Mouse (Mus musculus) forebrain, embryonic 10.5 days (tissue): Measurements from ENCODE around the gene Col20a1. TPM values are rescaled to one million over a fixed set of nuclear protein-coding genes. Genes with fewer than 3 reads are reported as not detected.

Experiments used
- DNase-seq: peaks from one replicate; pipeline ENCODE4 v3.0.0-alpha.2; 2017; ENCODE audit warnings: low spot score; ENCODE audit errors: extremely low spot score
- H3K27ac ChIP-seq: fragments of 300-500 bp; sonication (generic); 2 replicates; pipeline ENCODE4 v1.5.1; 2016; ENCODE audit warnings: mild to moderate bottlenecking
- H3K27me3 ChIP-seq: fragments of 300-500 bp; sonication (generic); 2 replicates; pipeline ENCODE4 v1.6.1; 2016; ENCODE audit warnings: mild to moderate bottlenecking; ENCODE audit not compliant: poor library complexity, severe bottlenecking
- H3K36me3 ChIP-seq: fragments of 300-500 bp; sonication (generic); replicated peaks from 2 replicates; pipeline ENCODE4 v1.6.1; 2016; ENCODE audit warnings: mild to moderate bottlenecking, moderate library complexity
- H3K4me1 ChIP-seq: fragments of 300-500 bp; sonication (generic); 2 replicates; pipeline ENCODE4 v1.6.1; 2016
- H3K4me3 ChIP-seq: fragments of 300-500 bp; sonication (generic); 2 replicates; pipeline ENCODE4 v1.5.1; 2016; ENCODE audit warnings: mild to moderate bottlenecking, moderate library complexity
- H3K9me3 ChIP-seq: fragments of 300-500 bp; sonication (generic); 2 replicates; pipeline ENCODE4 v1.6.1; 2016; ENCODE audit warnings: mild to moderate bottlenecking, moderate library complexity
- WGBS: fragments of 180-500 bp; shearing (Covaris S2); methylation state at CpG from one replicate; pipeline ENCODE4 v1.1.7; 2016; 5-methylcytosine and 5-hydroxymethylcytosine counted together
- polyA plus RNA-seq: library from polyadenylated mRNA; unstranded; fragments of >200 nt; fragmentation: Nextera tagmentation; extraction: Ambion mirVana; gene quantifications from 2 replicates; pipeline ENCODE4 v1.2.1, GENCODE M21; 2016

Gene Col20a1
- polyA plus RNA-seq, 1 experiment from 2014 or later, result 0.07 TPM

DNA sequence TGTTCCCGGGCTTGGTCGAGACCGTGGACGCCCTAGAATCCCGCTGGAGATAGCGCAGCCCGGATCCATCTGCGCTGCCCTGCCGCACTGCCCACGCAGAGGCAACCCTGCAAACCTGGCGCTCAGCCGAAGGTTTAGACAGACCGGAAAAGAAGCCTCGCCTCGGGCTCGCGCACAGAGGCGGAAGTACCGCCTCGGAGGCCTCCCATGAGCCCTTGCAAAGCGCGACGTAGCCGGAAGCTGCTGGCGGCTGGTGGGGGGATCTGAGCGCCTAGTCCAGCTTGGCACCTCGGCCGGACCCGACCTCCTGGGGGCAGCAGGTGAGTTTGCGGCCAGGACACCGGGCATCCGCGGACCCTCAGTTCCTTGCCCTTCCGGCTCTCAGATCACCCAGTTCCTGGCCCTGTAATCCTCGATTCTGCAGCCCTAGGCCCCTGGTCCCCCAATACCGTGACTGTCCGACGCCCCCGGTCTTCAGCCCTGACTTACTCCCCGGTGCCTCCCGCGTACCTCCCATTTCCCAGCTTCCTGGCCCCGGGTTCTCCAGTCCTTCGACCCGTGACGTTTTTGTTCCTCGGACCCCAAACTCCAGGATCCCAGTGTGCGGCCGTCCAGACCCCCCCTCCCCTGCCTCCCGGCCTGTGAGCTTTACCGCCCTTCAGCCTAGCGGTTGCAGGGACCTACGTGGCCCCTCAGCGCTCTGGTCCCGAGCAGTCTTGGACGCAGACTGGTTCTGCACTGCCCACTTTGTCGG is 19.1 kb upstream of the Col20a1 start, which contains the start of gene Arfgap1:
Arfgap1 (plus strand) TSS at position 216 of the 754 bp plus-strand sequence.
- H3K9me3 ChIP-seq, result no peaks in the 10 kb centered on the region
- WGBS, result under 1% methylated on average over 57 of the region's 57 CpGs
- peak; percentile 88 for DNase-seq
- H3K4me3 ChIP-seq, result peak within 1 kb of the TSS; percentile 95
- peaks cover 28% of the 10 kb centered on the region for H3K4me1 ChIP-seq
- peak within 1 kb of the TSS; percentile 94 for H3K27ac ChIP-seq
- peaks cover 34% of the 10 kb centered on the region for H3K36me3 ChIP-seq
- H3K27me3 ChIP-seq, result no peaks in the 10 kb centered on the region

DNA sequence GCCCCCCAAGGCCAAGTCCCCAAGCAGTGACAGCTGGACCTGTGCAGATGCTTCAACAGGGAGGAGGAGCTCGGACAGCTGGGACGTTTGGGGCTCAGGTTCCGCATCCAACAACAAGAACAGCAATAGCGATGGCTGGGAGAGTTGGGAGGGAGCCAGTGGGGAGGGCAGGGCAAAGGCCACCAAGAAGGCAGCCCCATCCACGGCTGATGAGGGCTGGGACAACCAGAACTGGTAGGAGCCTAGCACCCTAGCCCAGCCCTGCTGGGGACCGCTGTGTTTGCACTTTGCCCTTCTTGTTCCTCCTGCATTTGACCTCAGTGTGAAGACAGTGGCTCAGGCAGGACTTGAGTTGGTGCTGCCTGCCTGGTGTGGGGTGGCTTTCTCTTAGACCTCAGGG is 5.2 kb upstream of the Col20a1 start:
- no peak for DNase-seq
- WGBS, result 83% methylated on average over 6 of the region's 6 CpGs
- H3K27ac ChIP-seq, result no peak overlapping the region
- H3K9me3 ChIP-seq, result no peaks in the 10 kb centered on the region
- 0 out of 2 replicates have a peak, but pooled peaks cover 3% of the 10 kb centered on the region for H3K4me1 ChIP-seq
- peaks cover 73% of the 10 kb centered on the region for H3K36me3 ChIP-seq
- no peak overlapping the region for H3K4me3 ChIP-seq
- H3K27me3 ChIP-seq, result no peaks in the 10 kb centered on the region

DNA sequence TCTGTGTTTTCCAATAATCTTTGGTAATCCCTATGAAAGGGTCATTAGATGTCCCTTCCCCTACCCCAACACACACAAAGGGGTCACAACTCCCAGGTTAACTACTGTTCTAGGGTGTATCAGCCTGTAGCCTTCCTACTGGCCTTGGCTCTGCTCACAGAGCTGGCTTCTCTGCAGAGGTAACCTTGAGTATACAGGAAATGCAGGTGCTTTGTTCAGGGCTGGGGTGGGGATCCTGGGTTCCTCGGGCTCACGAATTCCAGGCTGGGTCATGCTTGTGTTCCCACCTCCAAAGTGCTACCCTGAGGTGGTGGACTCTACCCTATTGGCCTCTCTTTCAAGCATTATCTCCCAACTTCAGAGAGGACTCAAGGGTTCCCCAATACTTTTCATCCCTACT is 700 bp upstream of the Col20a1 start:
- Histone ChIP-seq H3K9me3 (no peaks in the 10 kb centered on the region), H3K27me3 (no peaks in the 10 kb centered on the region), H3K27ac (no peak overlapping the region), H3K36me3 (peaks cover 28% of the 10 kb centered on the region), H3K4me3 (no peak overlapping the region), H3K4me1 (peaks cover 23% of the 10 kb centered on the region)
- no peak for DNase-seq
- 89% methylated on average over 2 of the region's 2 CpGs for WGBS

DNA sequence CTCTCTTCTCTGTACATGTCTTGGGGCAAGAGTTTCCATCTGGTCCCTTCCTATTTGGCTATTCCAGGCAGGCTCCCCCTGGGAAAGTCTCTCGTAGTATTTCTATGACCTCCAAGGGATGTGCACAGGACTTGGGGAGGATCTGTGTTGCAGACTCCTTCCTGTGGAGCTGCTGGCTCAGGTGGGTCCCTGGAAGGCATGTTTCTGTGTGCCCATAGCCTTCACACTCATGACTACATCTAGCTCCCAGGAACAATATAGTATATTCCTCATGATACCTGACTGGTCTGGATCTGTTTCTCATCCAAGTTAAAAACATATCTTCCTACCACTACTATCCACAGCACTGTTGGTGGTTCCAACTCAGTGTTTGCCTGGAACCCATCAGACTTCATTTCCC is 666 bp downstream of the Col20a1 start:
- no peak overlapping the region for H3K4me3 ChIP-seq
- WGBS, result 88% methylated on average over 1 of the region's 1 CpGs
- H3K36me3 ChIP-seq, result peaks cover 14% of the 10 kb centered on the region
- no peaks in the 10 kb centered on the region for H3K9me3 ChIP-seq
- H3K27me3 ChIP-seq, result no peaks in the 10 kb centered on the region
- H3K4me1 ChIP-seq, result peaks cover 23% of the 10 kb centered on the region
- no peak for DNase-seq
- no peak overlapping the region; the same call in 1 of the 2 replicates for H3K27ac ChIP-seq

DNA sequence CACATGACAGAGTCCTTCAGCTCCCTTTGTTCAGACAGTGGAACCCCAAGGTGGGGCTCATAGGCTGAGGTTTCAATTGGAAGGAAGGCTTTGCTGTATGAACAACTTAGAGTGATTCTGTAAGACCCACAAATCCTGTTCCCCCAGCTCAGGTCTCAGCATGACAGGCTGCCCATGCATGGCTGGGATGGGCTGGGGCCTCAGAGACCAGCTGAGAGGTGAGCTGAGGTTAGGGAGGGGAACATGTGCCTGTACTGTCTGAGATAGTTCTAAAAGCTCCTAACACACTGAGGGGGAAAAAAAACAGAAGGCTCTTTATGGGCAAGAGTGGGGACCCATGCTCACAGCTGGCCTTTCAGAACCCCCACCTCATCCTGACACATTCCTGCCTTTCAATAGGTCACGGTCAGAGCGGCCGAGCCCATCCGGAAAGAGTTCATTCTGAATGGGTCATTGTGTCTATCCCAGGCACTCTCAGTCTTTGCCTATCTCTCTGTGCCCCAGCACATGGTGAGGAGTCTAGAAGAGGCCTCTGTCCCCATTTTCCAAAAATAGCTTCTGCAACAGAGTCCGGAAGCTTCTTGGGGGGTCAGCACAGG is 1.2 kb downstream of the Col20a1 start:
- DNase-seq, result no peak
- Histone ChIP-seq H3K9me3 (no peaks in the 10 kb centered on the region), H3K27me3 (no peaks in the 10 kb centered on the region), H3K36me3 (peaks cover 9% of the 10 kb centered on the region), H3K27ac (peak overlapping the region; percentile 56; the same call in 1 of the 2 replicates), H3K4me1 (peaks cover 23% of the 10 kb centered on the region), H3K4me3 (no peak overlapping the region)
- 56% methylated on average over 5 of the region's 5 CpGs for WGBS

DNA sequence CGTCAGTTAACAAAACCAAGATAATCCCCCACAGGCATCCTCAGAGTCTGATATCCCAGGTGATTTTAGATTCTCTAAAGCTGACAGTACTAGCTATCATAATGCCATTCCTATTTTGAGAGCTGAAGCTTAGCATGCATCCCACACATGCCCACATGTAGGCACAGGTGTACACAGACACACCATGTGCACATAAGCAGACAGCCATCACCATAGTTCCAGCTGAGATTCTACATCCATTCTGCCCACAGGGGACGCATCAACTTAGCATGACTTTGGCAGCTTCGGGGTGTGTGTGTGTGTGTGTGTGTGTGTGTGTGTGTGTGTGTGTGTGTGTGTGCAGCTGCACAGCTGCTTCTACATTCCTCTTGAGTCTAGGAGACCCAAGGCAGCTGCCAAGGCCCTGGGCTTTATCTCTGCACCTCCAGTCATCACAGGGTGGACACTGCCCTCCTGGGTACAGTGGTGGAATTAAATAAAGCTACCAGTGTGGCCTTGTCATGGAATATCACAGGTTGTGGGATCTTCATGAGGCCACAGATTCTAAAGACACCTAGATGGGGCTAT is 2.1 kb downstream of the Col20a1 start:
- Histone ChIP-seq H3K9me3 (no peaks in the 10 kb centered on the region), H3K27ac (no peak overlapping the region), H3K36me3 (no peaks in the 10 kb centered on the region), H3K4me3 (no peak overlapping the region), H3K4me1 (peaks cover 27% of the 10 kb centered on the region), H3K27me3 (no peaks in the 10 kb centered on the region)
- 91% methylated on average over 3 of the region's 3 CpGs for WGBS
- no peak for DNase-seq

DNA sequence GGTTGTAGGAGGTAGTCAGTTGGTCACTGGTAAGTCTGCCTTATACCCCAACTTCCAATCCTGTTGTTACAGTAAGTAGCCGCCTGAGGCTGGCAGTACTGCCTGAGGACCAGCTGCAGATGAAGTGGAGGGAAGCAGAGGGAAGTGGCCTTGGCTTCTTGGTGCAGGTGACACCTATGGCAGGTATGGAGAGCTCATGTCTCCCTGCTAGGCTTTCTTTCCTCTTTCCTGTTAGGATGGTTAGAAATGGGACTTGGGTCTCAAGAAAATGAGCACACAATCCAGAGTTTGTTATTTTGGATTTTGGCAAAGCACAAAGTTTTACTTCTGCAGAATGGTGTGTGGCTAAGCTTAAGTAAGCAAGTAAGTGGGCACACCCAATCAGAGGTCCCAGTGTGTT is 2.6 kb downstream of the Col20a1 start:
- H3K27me3 ChIP-seq, result no peaks in the 10 kb centered on the region
- peaks cover 27% of the 10 kb centered on the region for H3K4me1 ChIP-seq
- no peaks in the 10 kb centered on the region for H3K9me3 ChIP-seq
- H3K4me3 ChIP-seq, result no peak overlapping the region
- DNase-seq, result no peak
- no peaks in the 10 kb centered on the region for H3K36me3 ChIP-seq
- WGBS, result 78% methylated on average over 1 of the region's 1 CpGs
- no peak overlapping the region for H3K27ac ChIP-seq

DNA sequence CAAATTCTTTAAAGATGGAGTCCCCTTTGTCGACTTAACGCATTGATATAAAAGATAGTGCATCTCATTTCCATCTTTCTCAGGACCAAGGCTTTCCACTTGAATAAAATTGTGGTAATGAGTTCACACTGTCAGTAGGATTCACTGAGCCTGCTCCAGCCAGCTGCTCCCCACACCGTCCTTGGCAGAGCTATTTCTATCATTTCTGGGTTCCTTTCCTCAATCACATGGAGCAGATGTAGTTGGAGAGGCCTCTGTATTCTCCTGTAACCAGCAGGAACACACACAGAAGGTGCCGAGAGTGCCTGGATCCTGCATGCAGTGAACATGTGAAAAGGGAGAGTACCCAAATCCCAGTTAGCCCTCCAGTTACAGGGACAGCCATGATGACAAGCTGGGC is 4.0 kb downstream of the Col20a1 start:
- no peak for DNase-seq
- no peaks in the 10 kb centered on the region for H3K36me3 ChIP-seq
- no peak overlapping the region for H3K27ac ChIP-seq
- H3K9me3 ChIP-seq, result no peaks in the 10 kb centered on the region
- WGBS, result 85% methylated on average over 4 of the region's 4 CpGs
- peaks cover 27% of the 10 kb centered on the region for H3K4me1 ChIP-seq
- no peaks in the 10 kb centered on the region for H3K27me3 ChIP-seq
- H3K4me3 ChIP-seq, result no peak overlapping the region

DNA sequence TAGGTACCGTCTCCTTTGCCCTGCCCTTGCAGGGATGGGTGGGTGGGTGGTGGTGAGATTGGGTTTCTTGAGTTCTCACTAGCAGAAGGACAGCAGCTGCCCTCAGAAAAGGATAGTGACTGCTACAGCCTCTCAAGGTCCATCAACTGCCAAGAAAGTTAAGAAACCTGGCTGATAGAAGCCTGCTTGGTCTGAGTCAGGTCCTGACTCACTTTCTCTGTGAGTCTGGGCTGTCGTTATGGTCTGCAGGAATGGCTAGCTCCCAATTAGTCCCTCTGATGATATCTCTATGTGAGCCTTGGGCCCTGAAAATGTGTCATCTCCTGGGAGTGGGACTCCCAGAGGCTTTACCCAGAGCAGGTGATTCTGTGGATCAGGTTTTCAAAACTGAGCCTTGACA is 8.0 kb downstream of the Col20a1 start:
- Histone ChIP-seq H3K27me3 (no peaks in the 10 kb centered on the region), H3K27ac (no peak overlapping the region), H3K36me3 (no peaks in the 10 kb centered on the region), H3K9me3 (no peaks in the 10 kb centered on the region), H3K4me1 (0 out of 2 replicates have a peak, but pooled peaks cover 4% of the 10 kb centered on the region), H3K4me3 (no peak overlapping the region)
- DNase-seq, result no peak
- 85% methylated on average over 2 of the region's 2 CpGs for WGBS

DNA sequence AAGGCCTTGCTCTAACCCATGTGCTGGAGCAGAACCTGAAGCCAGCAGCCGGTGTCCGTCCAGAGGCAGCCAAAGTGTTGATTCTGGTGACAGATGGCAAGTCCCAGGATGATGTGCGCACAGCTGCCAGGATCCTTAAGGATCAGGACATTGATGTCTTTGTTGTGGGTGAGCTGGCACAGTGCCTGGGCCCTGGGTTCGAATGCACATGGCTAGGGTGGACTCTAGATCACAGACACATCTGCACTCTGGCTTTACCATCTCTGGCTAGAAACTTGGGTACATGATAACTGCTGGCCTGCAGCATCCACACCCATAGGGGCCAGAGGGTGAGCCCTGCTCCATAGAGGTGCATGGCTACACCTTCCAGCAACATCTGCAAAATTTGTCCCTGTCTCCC is 9.1 kb downstream of the Col20a1 start:
- 88% methylated on average over 4 of the region's 4 CpGs for WGBS
- Histone ChIP-seq H3K27ac (no peak overlapping the region), H3K4me3 (no peak overlapping the region), H3K27me3 (no peaks in the 10 kb centered on the region), H3K36me3 (no peaks in the 10 kb centered on the region), H3K9me3 (no peaks in the 10 kb centered on the region), H3K4me1 (0 out of 2 replicates have a peak, but pooled peaks cover 4% of the 10 kb centered on the region)
- DNase-seq, result no peak

DNA sequence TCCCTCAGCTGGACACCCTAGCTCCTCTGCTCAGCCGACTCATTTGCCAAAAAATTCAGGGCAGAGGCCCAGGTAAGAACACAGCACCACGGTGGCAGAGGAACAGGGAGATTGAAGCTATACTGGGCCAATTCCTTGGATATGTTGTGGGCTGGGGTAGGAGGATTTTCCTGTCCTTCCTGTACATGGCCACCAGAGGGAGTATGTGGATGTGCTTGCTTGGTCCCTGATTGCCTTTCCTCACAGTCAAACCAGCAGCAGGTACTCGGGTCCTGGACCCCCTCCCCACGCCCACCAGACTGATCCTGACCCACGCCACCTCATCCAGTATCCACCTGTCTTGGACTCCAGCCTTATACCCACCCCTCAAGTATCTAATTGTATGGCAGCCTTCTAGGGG is 10.1 kb downstream of the Col20a1 start:
- Histone ChIP-seq H3K9me3 (no peaks in the 10 kb centered on the region), H3K4me1 (0 out of 2 replicates have a peak, but pooled peaks cover 4% of the 10 kb centered on the region), H3K36me3 (no peaks in the 10 kb centered on the region), H3K4me3 (no peak overlapping the region), H3K27ac (no peak overlapping the region), H3K27me3 (no peaks in the 10 kb centered on the region)
- DNase-seq, result peak; percentile 40
- 14% methylated on average over 5 of the region's 5 CpGs for WGBS

DNA sequence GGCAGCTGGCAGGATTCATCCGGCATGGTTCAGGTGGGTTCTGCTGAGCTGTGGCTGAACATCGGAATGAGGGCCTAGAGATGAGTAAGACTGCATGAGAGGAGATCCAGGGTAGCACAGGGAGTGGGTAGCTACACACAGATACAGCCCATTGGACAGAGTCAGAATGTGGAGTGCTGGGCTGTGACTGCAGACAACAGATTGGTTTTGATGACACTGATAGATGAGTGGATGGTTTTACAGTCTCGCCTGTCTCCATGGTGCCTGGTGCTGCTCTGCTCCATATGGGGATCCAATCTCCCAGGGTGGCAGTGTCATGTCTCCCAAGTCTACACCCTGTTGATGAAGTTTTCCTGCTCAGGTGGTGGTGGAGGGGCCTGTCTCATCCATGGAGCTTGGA is 10.6 kb downstream of the Col20a1 start:
- DNase-seq, result no peak
- H3K27ac ChIP-seq, result no peak overlapping the region
- H3K9me3 ChIP-seq, result no peaks in the 10 kb centered on the region
- H3K27me3 ChIP-seq, result no peaks in the 10 kb centered on the region
- no peak overlapping the region for H3K4me3 ChIP-seq
- WGBS, result 77% methylated on average over 3 of the region's 3 CpGs
- no peaks in the 10 kb centered on the region for H3K36me3 ChIP-seq
- 0 out of 2 replicates have a peak, but pooled peaks cover 4% of the 10 kb centered on the region for H3K4me1 ChIP-seq

DNA sequence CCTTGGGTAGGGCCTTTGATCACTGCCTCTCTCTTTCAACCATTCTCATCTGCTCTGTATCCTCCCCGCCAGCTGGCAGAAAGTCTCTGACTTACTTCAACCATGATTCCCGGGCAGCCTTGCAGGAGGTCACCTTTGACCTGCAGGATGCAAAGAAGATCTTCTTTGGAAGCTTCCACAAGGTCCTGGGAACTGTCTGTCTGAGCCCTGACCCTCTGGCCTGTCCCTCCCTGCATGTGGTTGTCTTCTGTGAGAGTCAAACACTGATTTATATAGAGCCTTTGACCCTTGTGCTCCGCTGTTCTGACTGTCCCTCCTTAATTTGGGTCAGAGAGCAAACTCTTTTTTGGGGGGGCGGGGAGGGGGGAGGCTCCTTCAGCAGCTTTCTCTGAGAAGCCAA is 20.7 kb downstream of the Col20a1 start:
- Histone ChIP-seq H3K27me3 (no peaks in the 10 kb centered on the region), H3K36me3 (no peaks in the 10 kb centered on the region), H3K27ac (no peak overlapping the region), H3K4me1 (no peaks in the 10 kb centered on the region), H3K4me3 (no peak overlapping the region), H3K9me3 (no peaks in the 10 kb centered on the region)
- DNase-seq, result no peak
- WGBS, result 65% methylated on average over 4 of the region's 4 CpGs
